Mouse (Mus musculus): ENCODE measurements at regions not wholly inside any gene's neighbourhood (a gene's known extent, or its start where the extent isn't known, plus 50 kb on each side); places are given as distances from the start of the nearest gene placed in this dataset.

- TF ChIP-seq CTCF (IDR thresholded peaks at IDR 0.05; ENCODE audit: control insufficient read depth, insufficient read depth, insufficient read length) (no peak), MYOG (IDR thresholded peaks at IDR 0.05; ENCODE audit: control insufficient read depth, extremely low read depth, insufficient read length) (no peak), USF1 (IDR thresholded peaks at IDR 0.05; ENCODE audit: low read depth) (no peak), CEBPB (IDR thresholded peaks at IDR 0.05; ENCODE audit: low read depth) (no peak), MYOD1 (IDR thresholded peaks at IDR 0.05; ENCODE audit: control insufficient read depth, insufficient read length, low read depth) (no peak)
Observed at GRCm38 (mm10) chr5:18153703-18154102, 191.4 kb downstream of the Gnat3 start.
